Mouse (Mus musculus) central nervous system, embryonic 18 days (tissue): ENCODE results near the gene Pter. TPM values are rescaled to one million over a fixed set of nuclear protein-coding genes. Genes with fewer than 3 reads are reported as not detected.

Experiments
- polyA plus RNA-seq: library from polyadenylated mRNA; depleted of rRNA; stranded (reverse); fragments of >200 nt; gene quantifications from 2 replicates; pipeline ENCODE4 v1.2.3, GENCODE M21; 2012; rRNA removed

Pter gene
- polyA plus RNA-seq = 3.0 and 5.0 TPM in 2 replicates

DNA sequence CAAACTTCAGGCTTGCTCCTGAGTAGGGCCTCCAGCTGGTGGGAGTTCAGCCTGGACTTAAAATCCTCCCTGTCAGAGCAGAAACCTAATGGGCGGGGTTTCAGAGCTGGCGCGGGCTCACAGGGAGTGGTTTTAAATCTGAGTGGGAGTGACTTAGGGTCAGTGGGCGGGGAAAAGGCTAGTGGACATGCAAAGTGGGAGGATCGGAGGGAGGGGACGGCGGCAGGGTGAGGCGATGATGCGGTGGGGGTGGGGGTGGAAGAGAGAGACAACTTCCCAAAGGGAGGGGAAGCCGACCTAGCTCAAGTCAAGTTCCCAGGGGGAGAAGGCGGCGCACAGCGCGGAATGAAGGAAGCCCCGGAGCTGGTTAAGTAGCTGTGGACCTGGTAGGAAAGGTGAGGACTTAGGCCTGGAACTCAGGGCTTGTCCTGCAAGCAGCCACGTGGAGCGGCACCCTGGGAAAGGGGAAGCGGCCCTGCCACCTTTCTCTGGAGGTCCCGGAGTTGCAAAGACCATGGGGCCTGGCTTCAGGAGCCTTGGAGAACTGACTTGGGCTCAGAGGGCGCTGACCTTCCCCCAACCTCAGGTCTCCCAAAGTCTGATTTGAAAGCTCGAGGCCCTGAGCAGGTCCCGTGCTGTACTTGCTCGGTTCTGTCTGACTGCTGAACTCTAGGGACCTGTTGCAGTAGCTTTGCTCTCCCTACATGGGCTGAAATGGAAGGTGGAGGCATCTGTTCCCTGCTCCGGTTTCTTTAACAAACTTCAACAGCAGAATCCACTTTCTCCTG lies at the start of gene Pter:
TSS of gene Pter (plus strand) at position 238 of the 788 bp plus-strand sequence.

DNA sequence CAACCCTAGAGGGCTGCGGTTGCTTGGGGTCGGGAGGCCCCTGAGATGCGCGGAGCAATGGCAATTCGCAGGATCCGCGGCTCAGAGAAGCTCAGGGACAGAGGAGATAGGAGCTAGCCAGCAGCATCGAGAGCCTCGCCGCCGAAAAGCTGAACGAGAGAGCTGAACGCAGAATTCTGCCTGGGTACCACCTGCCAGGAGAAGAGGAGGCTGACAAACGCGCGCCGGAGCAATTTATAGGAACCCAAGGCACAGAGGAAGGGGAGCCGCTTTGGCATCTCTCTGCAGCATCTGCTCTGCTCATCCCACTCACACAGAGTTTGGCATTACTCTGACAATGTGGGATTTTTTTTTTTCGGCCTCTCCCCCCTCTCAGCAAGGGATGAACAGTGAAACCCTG lies 87.6 kb downstream of the Pter start, which contains the start of gene C1ql3:
TSS of gene C1ql3 (minus strand) at position 335 of the 400 bp plus-strand sequence.

Other genes with a start within 250 kb of the Pter start
- 7.2 and 8.1 TPM in 2 replicates for gene C1ql3, start 87.8 kb downstream of the Pter start, polyA plus RNA-seq